Mouse (Mus musculus) liver, adult 2 months (tissue): ENCODE results near the gene Pygm.

Experiments
- CTCF ChIP-seq: fragments of 200-500 bp; IDR thresholded peaks from 2 replicates; pipeline ENCODE4 v1.5.1; 2011; ENCODE audit warnings: low read depth, low read length, control low read depth
- POLR2A ChIP-seq: fragments of 200-500 bp; IDR thresholded peaks from 2 replicates; pipeline ENCODE4 v1.6.1; 2011; ENCODE audit warnings: low read length, control low read depth; ENCODE audit not compliant: insufficient read depth; ENCODE audit errors: extremely low read depth

DNA sequence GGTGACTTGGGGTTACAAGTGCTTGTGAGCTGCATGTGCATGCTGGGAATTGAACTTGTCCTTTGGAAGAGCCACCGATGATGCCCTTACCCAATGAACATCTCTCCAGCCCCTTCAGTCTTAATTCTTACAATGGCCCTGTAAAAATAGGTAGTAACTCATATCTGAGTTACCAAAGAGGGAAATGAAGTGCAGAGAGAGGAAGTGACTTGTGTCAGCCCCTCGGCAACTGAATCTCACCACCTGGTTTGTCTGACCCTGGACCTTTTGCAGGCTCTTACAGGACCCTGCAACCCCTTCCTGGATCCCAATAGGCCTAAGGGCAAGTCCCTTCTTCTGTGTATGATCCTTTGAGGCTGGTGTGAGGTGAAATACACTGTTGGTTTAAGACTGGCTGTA, 32.1 kb upstream of the Pygm start:
- TF ChIP-seq CTCF: no peak
- no peak for TF ChIP-seq POLR2A
